Mouse (Mus musculus): ENCODE data around the gene Zxdb. TPM values are rescaled to one million over a fixed set of nuclear protein-coding genes. Genes with fewer than 3 reads are reported as not detected.

Gene Zxdb
- polyA plus RNA-seq, 1 experiment from 2014 or later = 1.8 TPM

Other genes starting within 250 kb of the Zxdb start
- gene Maged1, start 182.4 kb upstream of the Zxdb start, polyA plus RNA-seq (2015; fragmentation: Nextera tagmentation; extraction: Ambion mirVana) = 884 and 930 TPM in 2 replicates
- gene Gspt2, start 88.5 kb upstream of the Zxdb start, polyA plus RNA-seq (2015; fragmentation: Nextera tagmentation; extraction: Ambion mirVana) = 7.4 and 7.9 TPM in 2 replicates